Mouse (Mus musculus) CH12.LX (cell line): ENCODE measurements at regions not wholly inside any gene's neighbourhood (a gene's known extent, or its start where the extent isn't known, plus 50 kb on each side); places are given as distances from the start of the nearest gene placed in this dataset.

Experiments used
- DNase-seq: peaks from one replicate; pipeline ENCODE4 v3.0.0-alpha.2; 2013; ENCODE audit errors: extremely low read depth
- H3K27ac ChIP-seq: 2 replicates; pipeline ENCODE4 v1.5.1; 2012; ENCODE audit warnings: low read depth, mild to moderate bottlenecking, control low read depth, moderate library complexity; ENCODE audit not compliant: insufficient read depth
- H3K27me3 ChIP-seq: replicated peaks from 2 replicates; pipeline ENCODE3; 2012; ENCODE audit warnings: inconsistent platforms
- H3K36me3 ChIP-seq, 2 experiments: replicated peaks in 1 of 2; 2 replicates each; pipeline versions ENCODE3 to v1.6.1; 2012; ENCODE audit warnings: inconsistent platforms in 1 of 2, low read length in 1 of 2, mild to moderate bottlenecking in 1 of 2, mixed read lengths in 1 of 2, moderate library complexity in 1 of 2; ENCODE audit not compliant: control insufficient read depth in 1 of 2, insufficient read depth in 1 of 2
- H3K4me1 ChIP-seq, 2 experiments: 2 replicates each; pipeline ENCODE4 v1.6.1; 2012; ENCODE audit warnings: inconsistent platforms in 1 of 2, moderate library complexity in 1 of 2; ENCODE audit not compliant: insufficient read depth in 2 of 2, control insufficient read depth in 1 of 2
- H3K4me2 ChIP-seq: 2 replicates; pipeline ENCODE4 v1.6.1; 2012; ENCODE audit warnings: low read depth, mild to moderate bottlenecking, control low read depth; ENCODE audit not compliant: poor library complexity, insufficient read depth, severe bottlenecking
- H3K4me3 ChIP-seq, 3 experiments: fragments of 150-350 bp in 1 of 3; sonication (generic) in 1 of 3; replicated peaks in 1 of 3; 2 replicates each; pipeline versions ENCODE3 to v1.5.1; 2011 to 2012; ENCODE audit warnings: low read depth in 2 of 3, low read length in 2 of 3, mild to moderate bottlenecking in 2 of 3, moderate library complexity in 2 of 3, control low read depth in 1 of 3, improper control_type of control experiment in 1 of 3, inconsistent platforms in 1 of 3, mixed read lengths in 1 of 3; ENCODE audit not compliant: poor library complexity in 1 of 3
- H3K79me2 ChIP-seq: replicated peaks from 2 replicates; pipeline ENCODE4 v1.6.1; 2012; ENCODE audit warnings: mild to moderate bottlenecking, moderate library complexity; ENCODE audit not compliant: control insufficient read depth, poor library complexity, insufficient read depth, severe bottlenecking; ENCODE audit errors: extremely low read depth
- H3K9ac ChIP-seq: 2 replicates; pipeline ENCODE4 v1.6.1; 2012; ENCODE audit warnings: low read depth, mild to moderate bottlenecking, control low read depth, moderate library complexity; ENCODE audit not compliant: insufficient read depth
- H3K9me3 ChIP-seq: replicated peaks from 2 replicates; pipeline ENCODE3; 2012; ENCODE audit warnings: low read length, inconsistent platforms, mixed read lengths
- BHLHE40 ChIP-seq: IDR thresholded peaks from 2 replicates; pipeline ENCODE4 v1.6.1; 2011; ENCODE audit warnings: mild to moderate bottlenecking, low read depth, low read length, improper control_type of control experiment
- CTCF ChIP-seq, 2 experiments: IDR thresholded peaks in 1 of 2; conservative IDR thresholded peaks in 1 of 2; 2 replicates each; pipeline ENCODE4 v1.5.1; 2011 to 2012; ENCODE audit warnings: low read depth in 2 of 2, low read length in 2 of 2, improper control_type of control experiment in 1 of 2, inconsistent platforms in 1 of 2, mild to moderate bottlenecking in 1 of 2, moderate library complexity in 1 of 2
- ETS1 ChIP-seq: conservative IDR thresholded peaks from 2 replicates; pipeline ENCODE4 v1.6.1; 2012; ENCODE audit warnings: low read depth, mild to moderate bottlenecking, inconsistent platforms, low read length, improper control_type of control experiment, moderate library complexity
- GABPA ChIP-seq: IDR thresholded peaks from 2 replicates; pipeline ENCODE4 v1.6.1; 2012; ENCODE audit warnings: low read depth, low read length, improper control_type of control experiment, inconsistent platforms; ENCODE audit not compliant: insufficient replicate concordance
- IRF4 ChIP-seq: IDR thresholded peaks from 2 replicates; pipeline ENCODE4 v1.6.1; 2014; ENCODE audit warnings: low read depth, mild to moderate bottlenecking, inconsistent platforms, low read length, improper control_type of control experiment
- JUND ChIP-seq: conservative IDR thresholded peaks from 2 replicates; pipeline ENCODE4 v1.6.1; 2011; ENCODE audit warnings: low read depth, low read length, improper control_type of control experiment
- MAFK ChIP-seq: IDR thresholded peaks from 2 replicates; pipeline ENCODE4 v1.6.1; 2011; ENCODE audit warnings: low read length, improper control_type of control experiment; ENCODE audit not compliant: insufficient replicate concordance
- MAZ ChIP-seq: IDR thresholded peaks from 2 replicates; pipeline ENCODE4 v1.6.1; 2012; ENCODE audit warnings: low read depth, mild to moderate bottlenecking, inconsistent platforms, low read length, improper control_type of control experiment, moderate library complexity
- MXI1 ChIP-seq: IDR thresholded peaks from 2 replicates; pipeline ENCODE4 v1.6.1; 2011; ENCODE audit warnings: mild to moderate bottlenecking, low read depth, low read length, improper control_type of control experiment
- MYC ChIP-seq: IDR thresholded peaks from 2 replicates; pipeline ENCODE4 v1.6.1; 2011; ENCODE audit warnings: low read depth, mild to moderate bottlenecking, improper control_type of control experiment, low read length
- RCOR1 ChIP-seq: conservative IDR thresholded peaks from 2 replicates; pipeline ENCODE4 v1.6.1; 2012; ENCODE audit warnings: low read depth, mild to moderate bottlenecking, inconsistent platforms, low read length, improper control_type of control experiment
- TBP ChIP-seq: conservative IDR thresholded peaks from 2 replicates; pipeline ENCODE4 v1.6.1; 2011; ENCODE audit warnings: low read depth, low read length, improper control_type of control experiment
- USF1 ChIP-seq: IDR thresholded peaks from 2 replicates; pipeline ENCODE4 v1.6.1; 2014; ENCODE audit warnings: low read depth, mild to moderate bottlenecking, inconsistent platforms, low read length, improper control_type of control experiment
- ZKSCAN1 ChIP-seq: IDR thresholded peaks from 2 replicates; pipeline ENCODE4 v1.6.1; 2012; ENCODE audit warnings: low read depth, inconsistent platforms, low read length, improper control_type of control experiment, borderline replicate concordance
- ZMIZ1 ChIP-seq: IDR thresholded peaks from 2 replicates; pipeline ENCODE4 v1.6.1; 2012; ENCODE audit warnings: low read depth, mild to moderate bottlenecking, inconsistent platforms, low read length, improper control_type of control experiment
- ZNF384 ChIP-seq: IDR thresholded peaks from 2 replicates; pipeline ENCODE4 v1.6.1; 2012; ENCODE audit warnings: low read depth, low read length, improper control_type of control experiment, inconsistent platforms
- dilution Hi-C: fragments of 300-500 bp; cut with MboI; formaldehyde crosslinking; loops from 2 replicates; pipeline ENCODE4 v1.14.3; 2020; ENCODE audit warnings: low sequenced_read_pairs; ENCODE audit not compliant: extremely low pct_unique_long_range_greater_than_20kb, extremely low pct_ligation_motif_present
- in situ Hi-C: fragments of 300-500 bp; cut with MboI; formaldehyde crosslinking; loops from 3 replicates; pipeline ENCODE4 v1.14.3; 2019; ENCODE audit warnings: low sequenced_read_pairs, low pct_ligation_motif_present, low pct_unique_long_range_greater_than_20kb, mixed read lengths

GRCm38 (mm10) chr11:42857687-42858086 lies 177.9 kb upstream of the Gm9972 start:
- H3K4me1 ChIP-seq, result peaks cover 0 to 1% of the 10 kb centered on the region in 2 experiments; a peak in 1 of 4 replicates
- in situ Hi-C loops (no loop called here), dilution Hi-C loops (no loop called here)
- DNase-seq, result no peak
- no peaks in the 10 kb centered on the region for H3K36me3 ChIP-seq
- TF ChIP-seq ETS1, result no peak
- no peak for TF ChIP-seq MAFK
- TF ChIP-seq USF1, result no peak
- no peak overlapping the region for H3K4me3 ChIP-seq
- H3K9ac ChIP-seq, result no peak overlapping the region
- H3K9me3 ChIP-seq, result no peaks in the 10 kb centered on the region
- no peak overlapping the region for H3K4me2 ChIP-seq
- no peaks in the 10 kb centered on the region for H3K79me2 ChIP-seq
- no peaks in the 10 kb centered on the region for H3K27me3 ChIP-seq
- H3K27ac ChIP-seq, result no peak overlapping the region

- H3K79me2 ChIP-seq, result no peaks in the 10 kb centered on the region
- no peaks in the 10 kb centered on the region for H3K36me3 ChIP-seq
- H3K4me2 ChIP-seq, result no peak overlapping the region
- no peak for DNase-seq
- dilution Hi-C loops (no loop called here), in situ Hi-C loops (no loop called here)
- H3K9me3 ChIP-seq, result no peaks in the 10 kb centered on the region
- TF ChIP-seq TBP, result no peak
- no peak for TF ChIP-seq ZNF384
- TF ChIP-seq MXI1, result no peak
- TF ChIP-seq ZKSCAN1, result no peak
- TF ChIP-seq MYC, result no peak
- TF ChIP-seq JUND, result no peak
- TF ChIP-seq IRF4, result no peak
- no peak for TF ChIP-seq GABPA
- no peak for TF ChIP-seq RCOR1
- TF ChIP-seq BHLHE40, result no peak
- no peak for TF ChIP-seq ZMIZ1
- no peak for TF ChIP-seq CTCF (conservative IDR thresholded peaks at IDR 0.05 in 1 of 2, IDR thresholded peaks at IDR 0.05 in 1 of 2; ENCODE audit: low read depth in 2 of 2, low read length in 2 of 2)
- no peak for TF ChIP-seq MAZ
- H3K4me1 ChIP-seq, result no peaks in the 10 kb centered on the region
- no peak overlapping the region for H3K4me3 ChIP-seq
- no peak overlapping the region for H3K9ac ChIP-seq
- H3K27me3 ChIP-seq, result no peaks in the 10 kb centered on the region
- no peak overlapping the region for H3K27ac ChIP-seq
These were observed 161.5 kb upstream of the Gm9972 start for GRCm38 (mm10) chr11:42874056-42874455.
